Mouse (Mus musculus) lung, adult 2 months (tissue): Measurements from ENCODE around the gene Gm21897. TPM values are rescaled to one million over a fixed set of nuclear protein-coding genes. Genes with fewer than 3 reads are reported as not detected.
"Not testable (repeated sequence)": the region's sequence is repeated elsewhere in the genome, so short reads cannot be mapped to it uniquely, and the experiment has no call there.

Experiments
- DNase-seq: peaks from one replicate; pipeline ENCODE4 v3.0.0; 2022
- H3K4me1 ChIP-seq: fragments of 200-500 bp; 2 replicates; pipeline ENCODE4 v1.6.1; 2011; ENCODE audit warnings: low read length; ENCODE audit not compliant: control insufficient read depth, insufficient read depth
- H3K4me3 ChIP-seq: fragments of 200-500 bp; replicated peaks from 2 replicates; pipeline ENCODE3; 2011; ENCODE audit warnings: low read depth, mild to moderate bottlenecking, control low read depth, low read length; ENCODE audit errors: extremely low read depth
- CTCF ChIP-seq: fragments of 200-500 bp; IDR thresholded peaks from 2 replicates; pipeline ENCODE4 v1.5.1; 2011; ENCODE audit warnings: mild to moderate bottlenecking, low read length, control low read depth; ENCODE audit not compliant: insufficient read depth
- POLR2A ChIP-seq: fragments of 200-500 bp; IDR thresholded peaks from 2 replicates; pipeline ENCODE4 v1.6.1; 2011; ENCODE audit warnings: low read depth, mild to moderate bottlenecking, control low read depth, low read length, borderline replicate concordance; ENCODE audit errors: extremely low read depth
- WGBS: fragments of 180-500 bp; shearing (Covaris S2); methylation state at CpG from one replicate; pipeline ENCODE4 v1.1.7; 2018; 5-methylcytosine and 5-hydroxymethylcytosine counted together
- polyA plus RNA-seq: library from polyadenylated mRNA; depleted of rRNA; stranded (reverse); fragments of >200 nt; gene quantifications from 2 replicates; pipeline ENCODE4 v1.2.3, GENCODE M21; 2012; rRNA removed

The Gm21897 gene
- polyA plus RNA-seq, result not detected in 2 replicates

- not testable (repeated sequence) for H3K4me3 ChIP-seq, DNase-seq, H3K4me1 ChIP-seq
- WGBS, result no CpG with 5 or more reads among the region's 4 CpGs
These were observed at the start of gene Gm21897 for GRCm38 (mm10) chr16:15317158-15317557. Gene Gm21897, plus strand, starts transcription at chr16:15317458.

- no peak for TF ChIP-seq CTCF
- no peak for TF ChIP-seq POLR2A
- Histone ChIP-seq H3K4me1 (no peaks in the 10 kb centered on the region), H3K4me3 (no peak overlapping the region)
- DNase-seq, result no peak
- WGBS, result 47% methylated on average over 1 of the region's 1 CpGs
These were observed 45.0 kb upstream of the Gm21897 start for GRCm38 (mm10) chr16:15272291-15272690.

DNA sequence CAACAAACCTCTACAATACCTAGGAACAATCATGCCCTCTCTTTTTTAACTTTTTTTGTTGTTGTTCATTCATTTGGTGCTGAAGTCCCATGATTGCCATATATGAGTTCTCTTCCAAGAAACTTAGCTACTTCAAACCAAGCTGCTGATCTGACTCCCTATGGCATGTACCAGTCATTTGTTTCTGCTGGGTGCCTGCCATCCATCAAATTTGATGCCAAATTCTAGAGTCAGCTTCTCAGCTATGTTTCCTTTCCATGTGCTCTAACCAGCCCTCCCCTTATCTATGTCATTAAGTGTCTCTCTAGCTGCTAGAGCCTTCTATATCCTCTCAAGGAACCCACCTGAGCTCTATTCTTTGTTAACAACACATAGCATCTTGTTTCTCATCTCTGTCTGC, 39.8 kb upstream of the Gm21897 start:
- DNase-seq, result no peak
- no peak for TF ChIP-seq CTCF
- H3K4me3 ChIP-seq, result no peak overlapping the region
- no peaks in the 10 kb centered on the region for H3K4me1 ChIP-seq

DNA sequence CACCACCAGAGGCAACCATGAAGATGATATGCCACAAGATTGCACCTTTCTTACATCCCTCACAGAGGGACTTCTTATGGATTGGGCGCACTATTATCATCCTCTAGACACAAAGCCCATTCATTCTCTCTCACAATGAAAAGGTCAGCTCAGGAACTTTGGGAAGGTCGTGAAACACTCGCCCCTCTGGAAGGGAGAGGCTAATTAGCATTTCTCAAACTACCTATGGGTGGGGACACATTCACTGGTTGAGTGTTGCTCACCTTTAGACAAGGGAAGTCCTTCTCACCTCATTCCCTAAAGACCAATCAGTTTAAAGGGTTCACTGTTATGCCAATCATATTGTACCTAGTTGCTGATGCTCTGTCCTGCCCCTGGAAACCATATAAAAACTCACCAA, 24.2 kb upstream of the Gm21897 start:
- Histone ChIP-seq H3K4me3 (no peak overlapping the region), H3K4me1 (no peaks in the 10 kb centered on the region)
- no peak for DNase-seq
- 55% methylated on average over 3 of the region's 3 CpGs for WGBS
- no peak for TF ChIP-seq CTCF
- no peak for TF ChIP-seq POLR2A

DNA sequence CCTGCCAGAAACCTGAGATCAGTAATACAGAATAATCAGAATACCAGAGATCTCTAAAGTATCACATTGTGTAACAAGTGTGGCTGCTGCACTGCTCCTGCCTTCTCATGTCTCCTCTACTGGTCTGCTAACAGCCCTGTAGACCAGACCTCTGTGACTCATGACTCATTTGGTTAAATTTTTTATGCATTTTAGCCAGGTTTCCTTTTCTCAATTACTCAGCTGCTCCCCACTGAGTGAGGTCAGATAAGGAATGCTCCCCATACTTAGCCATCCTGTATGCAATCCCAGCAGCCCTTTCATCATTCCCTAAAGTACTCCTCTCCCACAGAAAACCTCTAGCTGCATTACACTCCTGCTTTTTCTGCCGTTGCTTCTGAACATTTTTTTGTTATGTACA, 23.0 kb upstream of the Gm21897 start:
- DNase-seq, result no peak
- TF ChIP-seq POLR2A (no peak), CTCF (no peak)
- 59% methylated on average over 1 of the region's 1 CpGs for WGBS
- no peaks in the 10 kb centered on the region for H3K4me1 ChIP-seq
- no peak overlapping the region for H3K4me3 ChIP-seq

DNA sequence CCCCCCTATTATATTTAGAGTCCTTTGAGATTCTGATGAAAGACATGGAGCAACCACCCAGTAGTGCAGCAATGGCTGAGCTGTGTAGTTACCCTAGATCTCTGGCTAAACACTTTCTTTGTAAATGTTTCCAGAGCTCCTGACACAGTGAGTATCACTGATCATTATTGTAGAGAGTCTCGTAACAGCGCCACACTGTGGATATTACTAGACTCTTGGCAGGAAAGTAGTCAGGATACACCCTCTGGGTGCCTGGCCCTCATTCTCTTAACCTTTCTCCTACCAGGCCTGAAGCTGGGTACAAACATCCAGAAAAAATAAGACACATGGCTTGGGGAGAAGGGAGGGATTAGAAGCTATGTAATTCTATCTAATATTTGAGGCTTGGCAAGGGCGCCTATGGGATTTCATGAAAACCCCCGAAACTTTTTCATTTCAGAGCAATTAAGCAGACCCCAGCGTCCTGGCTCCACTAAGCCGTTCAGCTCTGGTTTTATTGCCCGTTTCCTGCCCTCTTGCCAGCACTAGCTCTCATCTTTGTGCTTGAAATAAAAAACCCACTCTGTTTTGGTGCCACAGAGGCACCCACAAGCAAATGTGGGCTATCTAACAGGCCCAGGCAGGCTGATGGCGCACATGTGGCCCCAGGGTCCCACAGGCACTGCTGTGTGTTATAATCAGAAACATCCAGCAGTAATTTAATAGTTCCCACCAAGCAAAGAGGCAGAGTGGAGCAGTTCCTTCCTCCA, 22.2 kb upstream of the Gm21897 start:
- no peak for DNase-seq
- Histone ChIP-seq H3K4me1 (no peaks in the 10 kb centered on the region), H3K4me3 (no peak overlapping the region)
- TF ChIP-seq CTCF, result 0 out of 2 replicates have a peak, but pooled peaks have one; percentile 2
- no peak for TF ChIP-seq POLR2A
- WGBS, result 72% methylated on average over 8 of the region's 8 CpGs

DNA sequence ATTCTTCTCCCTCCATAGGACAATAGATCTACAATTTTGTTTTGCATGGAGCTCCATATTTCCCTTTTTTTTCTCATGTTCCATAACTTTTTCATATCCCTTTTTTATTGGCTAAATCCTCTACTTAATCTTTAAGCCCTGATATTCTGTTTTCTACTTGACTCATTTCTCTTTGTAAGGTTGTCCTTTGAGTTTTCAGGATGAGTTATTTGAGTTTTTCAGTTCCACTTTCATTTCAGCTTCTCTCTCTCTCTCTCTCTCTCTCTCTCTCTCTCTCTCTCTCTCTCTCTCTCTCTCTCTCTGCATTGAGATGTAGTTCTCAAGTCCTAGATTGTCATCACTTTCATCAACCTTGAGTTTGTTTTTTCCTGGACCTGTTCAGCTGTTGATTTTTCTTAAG, 17.3 kb downstream of the Gm21897 start:
- TF ChIP-seq CTCF (no peak), POLR2A (no peak)
- DNase-seq, result no peak
- Histone ChIP-seq H3K4me3 (no peak overlapping the region), H3K4me1 (peaks cover 2% of the 10 kb centered on the region; the same call in 1 of the 2 replicates)

DNA sequence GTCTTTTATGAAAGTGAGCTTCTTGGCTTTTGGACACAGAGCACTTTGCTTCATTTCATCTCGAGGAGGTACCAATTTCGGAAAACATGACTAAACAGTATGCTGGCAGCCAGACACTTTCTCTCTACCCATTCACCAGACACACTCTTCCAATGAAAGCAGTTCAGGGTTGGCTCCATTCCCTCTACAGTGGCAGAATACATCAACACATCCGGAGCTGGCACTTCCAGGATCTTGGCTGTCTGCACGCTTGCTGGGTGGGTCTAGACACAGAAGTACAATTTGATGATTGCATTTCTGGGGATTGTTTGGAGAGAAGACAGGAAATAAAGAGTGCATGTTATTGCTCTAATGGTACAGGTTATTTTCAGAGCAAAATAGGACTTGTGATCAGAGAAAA, 21.8 kb downstream of the Gm21897 start:
- 35% methylated on average over 4 of the region's 4 CpGs for WGBS
- H3K4me3 ChIP-seq, result no peak overlapping the region
- DNase-seq, result no peak

DNA sequence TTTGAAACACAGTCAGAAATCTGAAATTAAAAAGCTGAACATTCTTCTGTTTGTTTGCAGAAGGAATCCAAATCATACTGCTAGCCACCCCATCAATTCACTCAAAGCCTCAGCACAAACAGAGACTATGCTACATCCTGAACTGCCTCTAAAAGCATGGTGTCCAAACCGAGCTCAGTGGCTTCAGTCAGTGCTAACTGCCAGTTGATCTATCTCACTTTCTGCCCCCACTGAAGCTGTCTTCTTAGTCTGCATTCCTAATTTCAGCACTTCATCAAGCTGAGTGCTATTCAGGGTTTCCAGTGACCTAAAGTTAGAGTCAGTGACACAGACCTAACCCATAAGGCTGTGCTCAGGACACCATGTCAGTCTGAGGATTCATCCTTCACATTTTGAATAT, 28.8 kb downstream of the Gm21897 start:
- WGBS, result 49% methylated on average over 1 of the region's 1 CpGs
- Histone ChIP-seq H3K4me1 (no peaks in the 10 kb centered on the region), H3K4me3 (no peak overlapping the region)
- TF ChIP-seq POLR2A (no peak), CTCF (no peak)
- DNase-seq, result no peak

More for the DNA sequence above, 21.8 kb downstream of the Gm21897 start:
- TF ChIP-seq CTCF, result no peak
- no peak for TF ChIP-seq POLR2A
- peaks cover 2% of the 10 kb centered on the region; the same call in 1 of the 2 replicates for H3K4me1 ChIP-seq

DNA sequence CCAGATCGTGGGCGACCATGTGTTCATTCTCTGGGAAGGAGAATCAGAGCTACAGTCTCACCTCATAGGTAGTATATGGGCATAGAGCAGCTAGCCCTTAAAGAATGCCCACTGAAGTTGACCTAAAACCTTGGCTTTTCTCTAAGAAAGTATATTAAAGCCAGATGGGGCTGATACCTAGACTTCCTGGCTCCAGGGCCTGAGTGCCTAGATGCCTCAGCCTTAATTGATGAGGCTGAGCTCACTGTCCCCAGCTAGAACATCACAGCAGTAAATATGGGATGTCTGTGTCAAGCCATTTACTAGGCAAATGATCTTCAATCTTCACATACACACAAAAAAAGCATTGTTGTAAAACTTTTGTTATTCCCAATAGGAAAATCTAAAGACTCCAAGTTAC, 32.1 kb downstream of the Gm21897 start:
- Histone ChIP-seq H3K4me3 (no peak overlapping the region), H3K4me1 (no peaks in the 10 kb centered on the region)
- WGBS, result 71% methylated on average over 2 of the region's 2 CpGs
- no peak for TF ChIP-seq POLR2A
- no peak for TF ChIP-seq CTCF
- DNase-seq, result no peak
